Mouse (Mus musculus) urinary bladder, postnatal 10 days (tissue): ENCODE results near the gene Slc7a11.

ENCODE experiments used
- DNase-seq: peaks from one replicate; pipeline ENCODE4 v3.0.0; 2022; ENCODE audit warnings: low spot score

Gene Slc7a11

DNA sequence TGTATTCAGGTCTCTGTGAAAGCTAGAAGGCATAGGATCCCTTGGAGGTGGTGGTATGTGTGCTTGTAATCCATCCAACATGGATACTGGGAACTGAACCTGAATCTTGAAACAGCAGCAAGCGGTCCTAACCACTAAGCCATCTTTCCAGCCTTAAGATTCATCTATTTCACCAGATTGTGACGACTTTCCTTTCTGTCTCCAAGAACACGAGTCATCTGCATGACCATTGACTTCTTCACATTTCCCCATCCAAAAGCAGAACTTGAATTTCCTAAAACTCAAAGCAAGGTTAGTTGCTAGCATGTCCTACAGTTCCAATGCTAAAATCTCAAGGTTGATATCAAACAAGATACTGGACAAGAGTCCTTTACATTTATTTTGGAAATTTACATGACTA is 37.5 kb downstream of the Slc7a11 start:
- no peak for DNase-seq

DNA sequence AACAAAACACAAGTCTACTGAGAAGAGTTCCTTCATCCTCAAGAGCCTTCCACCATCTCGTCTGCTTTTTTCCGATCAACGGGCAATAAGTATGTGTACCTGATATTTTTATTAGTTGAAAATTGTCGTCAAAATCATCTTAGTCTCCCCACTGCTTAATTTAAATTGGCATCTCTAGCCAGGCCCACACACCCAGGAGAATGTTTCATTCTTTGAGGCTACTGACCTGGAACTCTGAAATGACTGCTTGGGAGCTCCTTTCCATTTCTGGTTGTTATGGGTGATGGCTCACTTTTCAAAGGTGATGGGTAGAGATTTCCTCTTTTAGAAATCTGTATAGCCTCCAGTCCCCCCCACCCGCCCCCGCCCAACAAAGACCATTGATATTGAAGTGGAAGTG is 54.6 kb downstream of the Slc7a11 start:
- no peak for DNase-seq

GRCm38 (mm10) chr3:50388288-50388687 is 55.1 kb downstream of the Slc7a11 start:
- DNase-seq = no peak

- no peak for DNase-seq
Observed at GRCm38 (mm10) chr3:50387280-50387679, 56.1 kb downstream of the Slc7a11 start.

- no peak for DNase-seq
Observed at GRCm38 (mm10) chr3:50386561-50387221, 56.7 kb downstream of the Slc7a11 start.

DNA sequence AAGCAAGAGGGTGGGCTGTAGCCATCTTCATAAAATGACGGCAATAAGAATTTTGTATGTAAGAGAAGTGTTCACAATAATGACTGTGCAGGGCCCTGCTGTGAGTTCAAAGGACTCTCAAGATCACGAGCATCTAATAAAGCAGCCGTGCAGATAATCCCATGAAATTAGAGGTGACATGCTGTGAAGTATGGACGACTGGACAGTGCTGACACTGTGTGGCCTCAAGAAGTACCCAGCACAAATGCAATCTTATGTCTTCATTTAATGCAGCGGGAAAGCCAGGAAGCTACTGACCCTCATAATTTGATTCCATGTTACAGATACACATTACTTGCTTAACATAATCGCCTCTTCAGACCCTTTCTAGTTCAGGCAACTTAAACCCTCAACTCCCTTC is 57.3 kb downstream of the Slc7a11 start:
- no peak for DNase-seq

DNA sequence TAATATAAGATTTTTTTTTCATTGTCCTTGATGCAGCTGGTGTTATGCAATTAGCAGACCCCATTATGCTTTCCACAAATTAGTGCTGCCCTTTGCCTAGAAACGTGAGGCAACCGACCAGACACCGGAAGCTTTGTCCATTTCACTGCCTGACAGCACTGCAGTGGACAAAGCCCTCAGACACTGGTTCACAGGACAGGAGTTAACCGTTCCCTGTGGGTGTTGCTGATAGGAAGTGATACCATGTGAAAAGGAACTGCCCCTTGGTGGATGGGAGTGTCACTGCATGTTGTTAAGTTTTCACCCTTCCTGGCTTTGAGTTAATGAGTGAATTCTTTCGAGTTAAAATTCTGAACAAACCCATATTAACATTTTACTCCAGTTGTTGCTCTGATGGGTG is 60.7 kb downstream of the Slc7a11 start:
- DNase-seq = no peak

DNA sequence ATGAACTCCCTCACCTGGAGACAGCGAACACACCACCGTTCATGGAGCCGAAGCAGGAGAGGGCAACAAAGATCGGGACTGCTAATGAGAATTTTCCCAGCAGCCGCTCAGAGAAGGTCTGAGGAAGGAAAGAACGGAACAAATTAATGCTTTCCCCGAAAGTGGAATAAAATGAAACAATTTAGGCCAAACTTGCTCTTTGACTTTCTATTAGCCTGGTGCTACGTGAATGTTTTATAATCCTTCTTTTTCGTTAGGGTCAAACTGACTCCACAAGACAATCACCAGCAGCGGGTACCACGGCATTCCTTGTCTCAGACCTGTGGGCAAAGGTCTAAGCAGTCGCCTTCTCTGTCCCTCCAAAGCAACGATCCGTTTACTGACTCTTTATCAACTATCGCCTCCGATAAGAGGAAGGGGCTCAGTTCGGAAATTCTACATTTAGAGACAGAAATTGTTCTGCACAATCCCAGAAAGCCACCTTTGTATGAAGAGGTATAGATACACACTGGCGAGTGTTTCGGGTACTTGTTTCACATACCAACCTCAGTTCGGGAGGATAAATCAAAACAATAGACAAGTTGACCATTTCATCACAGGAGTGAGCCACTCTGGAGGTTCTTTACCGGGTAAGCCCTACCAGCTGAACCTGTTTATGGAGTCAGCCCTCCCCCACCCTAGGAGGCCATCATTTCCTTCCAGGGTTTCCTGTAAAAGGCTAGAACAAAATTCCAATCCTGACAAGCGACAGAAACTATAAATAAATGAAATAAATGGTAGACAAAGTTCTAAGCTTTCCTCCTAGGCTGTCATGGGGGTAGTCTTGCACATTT is 61.3 kb downstream of the Slc7a11 start:
- no peak for DNase-seq

DNA sequence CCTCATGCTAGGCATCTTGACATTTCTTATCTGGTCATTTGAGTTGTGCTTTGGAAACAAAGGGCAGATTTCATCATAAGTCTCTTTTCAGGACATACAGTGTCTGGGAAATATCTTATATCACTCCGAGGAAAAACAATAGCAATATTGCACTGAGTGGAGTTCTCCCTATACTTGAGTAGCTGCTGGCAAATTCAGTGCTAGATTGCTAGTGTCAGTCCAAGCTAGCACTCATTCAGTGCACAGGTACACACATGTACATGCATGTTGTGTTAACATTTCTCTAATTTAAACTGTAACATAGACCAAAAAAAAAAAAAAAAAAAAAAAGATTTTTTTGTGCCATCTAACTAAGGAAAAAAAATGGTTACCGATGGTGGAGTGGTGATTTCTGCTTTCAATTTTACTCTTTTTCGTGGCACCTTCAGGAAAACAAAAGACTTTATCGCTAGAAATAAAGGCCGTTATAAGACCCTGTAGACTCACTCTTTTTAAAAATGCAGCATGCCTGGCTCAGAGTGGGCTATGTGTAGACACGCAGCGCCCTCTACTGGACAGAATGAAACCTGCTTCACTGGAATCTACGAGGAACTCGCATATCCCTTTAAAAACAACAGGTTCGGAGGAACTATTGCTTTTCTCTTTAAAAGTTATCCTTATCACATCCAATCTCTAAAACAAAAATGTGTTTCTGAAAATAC is 62.1 kb downstream of the Slc7a11 start:
- DNase-seq = peak; percentile 30

DNA sequence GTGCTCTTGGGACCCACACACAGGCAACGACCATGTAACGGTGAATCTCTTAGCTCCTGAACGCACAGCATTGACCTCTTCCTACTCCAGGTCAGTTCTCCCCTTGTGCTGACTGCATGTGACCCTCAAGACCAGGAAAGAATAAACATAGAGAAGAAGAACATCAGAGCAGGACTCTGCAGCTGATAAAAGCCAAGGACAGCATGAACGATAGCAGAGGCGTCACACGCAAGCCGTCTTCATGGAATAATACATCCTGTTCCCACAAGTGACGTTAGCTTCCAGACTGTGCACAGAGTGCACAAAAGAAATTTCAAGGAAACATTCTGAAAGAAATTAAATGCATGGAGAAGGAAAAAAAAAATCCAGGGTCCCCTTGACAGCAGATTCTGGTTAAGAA is 63.5 kb downstream of the Slc7a11 start:
- no peak for DNase-seq

GRCm38 (mm10) chr3:50375477-50375876 is 67.9 kb downstream of the Slc7a11 start:
- DNase-seq = no peak

DNA sequence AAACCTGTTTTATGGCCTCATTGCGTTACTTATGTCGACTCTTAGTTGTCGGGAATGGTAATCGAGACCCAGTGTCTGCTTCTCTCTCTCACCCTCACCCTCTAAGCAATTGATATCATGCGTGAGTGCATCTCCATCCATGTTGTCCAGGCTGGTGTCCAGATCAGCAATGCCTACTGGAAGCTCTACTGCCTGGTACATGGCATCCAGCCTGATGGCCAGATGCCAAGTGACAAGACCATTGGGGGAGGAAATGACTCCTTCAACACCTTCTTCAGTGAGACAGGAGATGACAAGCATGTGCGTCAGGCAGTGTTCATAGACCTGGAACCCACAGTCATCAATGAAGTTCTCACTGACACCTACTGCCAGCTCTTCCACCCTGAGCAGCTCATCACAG is 73.6 kb downstream of the Slc7a11 start:
- DNase-seq = no peak

DNA sequence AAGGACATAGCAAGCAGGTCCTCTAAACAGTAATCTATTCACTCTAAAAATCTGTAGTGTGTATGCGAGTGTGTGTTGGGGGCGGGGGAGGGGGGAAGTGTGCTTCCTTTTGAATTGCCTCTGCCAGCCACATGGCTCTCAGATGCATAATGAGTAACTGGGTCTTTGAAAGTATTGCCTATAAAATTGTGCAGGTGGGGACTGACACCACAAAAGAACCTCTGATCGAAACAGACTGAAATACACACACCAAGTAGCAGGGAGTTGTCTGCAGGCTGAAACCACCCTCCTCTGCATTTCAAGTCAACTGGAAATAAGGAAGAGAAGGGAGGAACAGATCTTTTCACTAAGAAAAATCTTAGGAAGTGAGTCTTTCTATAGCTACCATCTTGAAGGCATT is 76.2 kb downstream of the Slc7a11 start:
- no peak for DNase-seq

DNA sequence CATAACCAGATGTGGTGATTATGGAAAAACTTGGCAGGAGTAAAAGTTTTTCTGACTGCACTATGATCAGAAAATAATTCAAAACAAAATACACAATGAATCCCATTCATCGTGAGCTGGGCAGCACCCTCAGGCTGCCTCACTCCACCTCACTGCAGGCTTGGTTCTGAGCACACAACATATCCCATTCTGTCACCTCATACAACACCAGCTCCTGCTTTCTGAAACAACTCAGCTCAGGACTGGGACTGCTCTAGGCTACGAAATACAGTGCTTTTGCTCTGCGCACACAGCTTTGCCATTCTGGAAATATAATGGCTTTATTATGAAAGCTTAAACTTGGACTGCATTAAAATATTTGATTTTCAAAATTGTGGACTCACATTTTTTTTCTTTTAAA is 79.8 kb downstream of the Slc7a11 start:
- DNase-seq = no peak

- DNase-seq = no peak
Observed at GRCm38 (mm10) chr3:50347081-50347480, 96.3 kb downstream of the Slc7a11 start.

GRCm38 (mm10) chr3:50344411-50344810 is 99.0 kb downstream of the Slc7a11 start:
- no peak for DNase-seq

- no peak for DNase-seq
Observed at GRCm38 (mm10) chr3:50324524-50324923, 118.9 kb downstream of the Slc7a11 start.

DNA sequence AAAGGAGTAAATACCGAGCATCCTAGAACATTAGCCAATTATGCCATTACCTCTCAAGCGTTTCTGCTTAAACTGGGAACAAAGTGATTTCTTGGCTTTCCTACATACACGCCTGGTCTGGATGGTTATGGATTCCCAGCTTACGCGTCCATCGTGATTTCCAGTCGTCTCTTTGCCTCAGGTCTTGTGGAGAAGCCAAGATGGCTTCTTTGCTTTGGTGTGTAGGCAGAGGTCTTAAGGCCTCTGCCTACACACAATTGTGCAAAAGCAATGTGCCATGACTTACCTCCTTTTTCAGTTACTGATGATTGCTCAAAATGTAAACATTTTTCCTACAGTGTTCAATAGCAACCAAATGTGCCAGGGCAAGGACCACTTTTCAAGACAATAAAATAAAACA is 119.5 kb downstream of the Slc7a11 start:
- no peak for DNase-seq

DNA sequence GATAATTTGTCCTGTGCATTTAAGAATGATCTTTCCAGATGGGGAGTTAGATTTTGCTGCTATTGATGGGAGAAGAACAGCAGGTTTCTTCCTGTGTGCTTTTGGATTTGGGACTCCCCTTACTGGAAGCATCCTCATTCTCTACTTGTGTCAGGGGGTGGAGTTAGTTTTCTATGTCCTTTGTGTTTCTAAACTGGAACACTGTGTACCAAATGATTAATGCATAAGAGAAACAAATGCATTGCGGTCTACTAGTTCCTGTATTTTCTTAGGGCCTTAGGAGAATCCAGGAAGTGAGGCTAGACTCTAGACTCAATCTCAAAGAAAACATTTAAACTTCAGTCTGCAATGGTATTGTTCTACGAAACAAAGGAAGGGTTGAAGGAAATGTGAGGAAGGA is 122.6 kb downstream of the Slc7a11 start:
- DNase-seq = no peak

DNA sequence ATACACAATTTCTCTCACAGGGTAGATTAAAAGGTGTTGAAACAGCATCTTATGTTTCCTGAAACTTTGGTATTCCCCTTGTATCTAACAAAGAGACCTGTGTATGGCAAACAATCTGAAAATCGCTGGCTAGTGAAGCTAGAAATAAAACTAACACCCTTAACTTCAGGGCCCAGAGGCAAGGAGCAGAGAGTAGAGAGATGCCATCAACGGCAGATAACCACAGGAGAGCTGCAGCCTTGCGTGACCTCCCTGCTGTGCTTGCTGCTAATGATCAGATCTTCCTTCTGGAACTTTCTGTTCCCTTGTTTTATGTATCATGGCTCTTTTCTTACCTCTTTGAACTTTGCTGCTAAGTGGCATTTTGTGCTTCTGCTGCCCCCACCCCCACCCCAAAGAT is 125.3 kb downstream of the Slc7a11 start:
- no peak for DNase-seq

DNA sequence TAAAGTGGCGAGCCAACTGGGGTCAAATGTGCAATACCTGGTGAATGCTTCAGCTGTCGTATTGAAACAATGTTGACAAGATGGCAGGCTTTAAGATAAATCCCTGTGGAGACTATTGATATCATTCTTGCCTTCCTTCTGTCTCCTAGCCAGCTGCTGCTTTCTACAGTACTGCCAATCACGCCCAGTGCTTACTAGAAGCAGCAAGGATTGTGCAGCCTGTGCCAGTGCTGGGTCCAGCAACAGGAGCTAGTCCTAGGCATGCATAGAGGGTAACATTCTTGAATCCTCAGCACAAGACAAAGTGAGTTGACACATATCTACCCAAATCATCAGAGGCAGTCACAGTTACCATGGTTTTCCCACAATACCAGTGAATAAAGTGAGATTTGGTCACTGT is 129.6 kb downstream of the Slc7a11 start:
- no peak for DNase-seq

GRCm38 (mm10) chr3:50307339-50308327 is 135.8 kb downstream of the Slc7a11 start:
- DNase-seq = no peak
